Mouse (Mus musculus) adipocyte (in vitro differentiated cells): Measurements from ENCODE around the gene Diras1.

Experiments used
- DNase-seq: peaks from one replicate; pipeline ENCODE4 v3.0.0-alpha.2; 2016; ENCODE audit warnings: low spot score

The Diras1 gene

GRCm38 (mm10) chr10:80971533-80971932 is 53.9 kb downstream of the Diras1 start:
- no peak for DNase-seq

DNA sequence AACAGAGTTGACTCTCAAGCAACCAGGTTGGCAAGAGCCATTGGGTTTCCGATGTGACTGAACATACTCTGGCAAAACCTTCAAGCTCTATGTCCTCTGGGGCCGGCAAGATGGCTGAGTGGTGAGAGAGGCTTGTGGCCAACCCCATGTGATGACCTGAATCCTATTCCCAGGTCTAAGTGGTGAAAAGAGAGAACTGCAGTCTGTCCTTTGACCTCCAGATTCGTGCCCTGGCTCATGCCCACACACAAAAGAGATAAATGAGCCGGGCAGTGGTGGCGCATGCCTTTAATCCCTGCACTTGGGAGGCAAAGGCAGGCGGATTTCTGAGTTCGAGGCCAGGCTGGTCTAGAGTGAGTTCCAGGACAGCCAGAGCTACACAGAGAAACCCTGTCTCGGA is 55.3 kb downstream of the Diras1 start:
- DNase-seq: no peak
